Mouse (Mus musculus) granulocyte monocyte progenitor cell, adult 5-6 weeks (primary cell): Measurements from ENCODE around the gene Spock1. TPM values are rescaled to one million over a fixed set of nuclear protein-coding genes. Genes with fewer than 3 reads are reported as not detected.

ENCODE experiments used
- ATAC-seq: replicated peaks from 2 replicates; pipeline ENCODE4 v1.8.0; 2016; ENCODE audit warnings: mild to moderate bottlenecking, moderate TSS enrichment, inconsistent platforms; ENCODE audit not compliant: poor library complexity, severe bottlenecking
- total RNA-seq, 2 experiments: library from RNA; stranded (forward) in 1 of 2; stranded (reverse) in 1 of 2; fragments of 200-712, 200-1000 nt in 1 of 2; fragments of >200 nt in 1 of 2; fragmentation: Nextera tagmentation in 1 of 2; gene quantifications; 2 replicates each; pipeline ENCODE4 v1.2.3; 2014 to 2017

Spock1 gene
- total RNA-seq, 2 experiments from 2014 or later, result not detected

GRCm38 (mm10) chr13:57433848-57434247 is 474.3 kb downstream of the Spock1 start:
- no peak for ATAC-seq

GRCm38 (mm10) chr13:57431815-57432214 is 476.3 kb downstream of the Spock1 start:
- no peak for ATAC-seq

- ATAC-seq, result no peak
These were observed 479.3 kb downstream of the Spock1 start for GRCm38 (mm10) chr13:57428840-57429239.

GRCm38 (mm10) chr13:57418781-57419180 is 489.4 kb downstream of the Spock1 start:
- ATAC-seq, result no peak

DNA sequence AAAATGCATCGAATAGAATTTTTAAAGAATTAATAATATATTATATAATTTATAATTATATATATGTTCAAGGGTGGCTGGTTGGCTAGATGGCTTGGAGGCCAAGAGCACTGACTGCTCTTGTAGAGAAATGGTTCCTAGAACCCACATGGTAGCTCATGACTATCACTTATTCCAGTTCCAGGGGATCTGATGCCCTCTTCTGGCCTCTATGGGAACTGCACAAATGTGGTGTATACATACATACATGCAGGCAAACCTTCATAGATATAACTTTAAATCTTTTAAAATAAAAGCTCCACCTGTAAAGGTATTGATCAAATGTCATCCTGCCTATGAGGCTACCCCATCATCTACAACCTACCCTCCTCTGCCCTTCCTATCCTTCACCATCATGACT is 493.4 kb downstream of the Spock1 start:
- ATAC-seq, result no peak

GRCm38 (mm10) chr13:57407666-57408065 is 500.5 kb downstream of the Spock1 start:
- ATAC-seq, result no peak

DNA sequence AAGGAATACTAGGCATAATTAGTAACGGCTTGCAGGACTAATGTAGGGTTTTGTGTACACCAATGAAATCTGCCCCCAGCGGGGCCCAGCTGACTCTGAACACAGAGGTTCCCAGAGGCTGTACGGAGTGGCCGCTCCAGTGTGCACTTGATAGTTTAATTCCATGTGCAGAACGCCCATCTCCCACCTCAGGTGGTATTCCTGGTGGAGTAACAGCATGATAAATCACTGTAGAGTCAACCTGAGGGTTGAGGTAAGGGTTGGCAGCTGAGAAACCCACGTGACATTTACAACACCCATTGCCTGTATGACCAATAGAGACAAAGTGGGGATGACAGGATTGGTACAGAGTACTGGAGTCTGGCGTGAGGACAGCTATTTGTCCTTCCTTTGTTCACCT is 505.7 kb downstream of the Spock1 start:
- no peak for ATAC-seq

DNA sequence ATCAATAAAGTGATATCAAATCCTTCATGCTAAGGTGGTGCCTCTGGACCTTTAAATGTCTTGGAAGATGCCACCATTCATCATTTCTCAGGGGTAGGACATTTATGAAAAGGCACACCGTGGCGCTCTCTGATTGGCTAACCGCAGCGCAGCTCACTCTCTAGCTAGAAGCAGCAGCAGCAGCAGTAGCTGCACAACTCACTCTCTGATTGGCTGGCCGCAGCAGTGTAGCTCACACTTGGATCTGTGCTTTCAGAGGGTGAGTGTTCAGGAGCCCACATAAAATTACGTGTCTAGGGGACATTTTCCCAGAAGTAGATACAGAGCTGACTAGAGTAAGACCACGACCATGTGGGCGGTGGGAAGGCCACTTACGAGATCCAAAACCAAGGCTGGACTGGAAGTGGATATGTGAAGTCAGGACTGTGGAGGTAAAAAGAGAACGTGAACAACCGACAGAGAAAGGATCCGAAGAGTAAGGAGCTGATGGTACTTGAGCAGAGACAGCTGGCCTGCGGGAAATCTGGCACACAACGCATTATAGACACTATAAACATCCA is 535.9 kb downstream of the Spock1 start:
- no peak for ATAC-seq

Other genes starting within 250 kb of the Spock1 start
- gene Klhl3, start 205.3 kb upstream of the Spock1 start, total RNA-seq (2014; fragmentation: Nextera tagmentation), result 7.4 and 7.8 TPM in 2 replicates
- gene Klhl3, start 205.3 kb upstream of the Spock1 start, total RNA-seq (2017), result 4.1 and 4.9 TPM in 2 replicates
- gene Hnrnpa0, start 220.2 kb upstream of the Spock1 start, total RNA-seq (2014; fragmentation: Nextera tagmentation), result 112 and 130 TPM in 2 replicates
- 77.9 and 83.8 TPM in 2 replicates for gene Hnrnpa0, start 220.2 kb upstream of the Spock1 start, total RNA-seq (2017)
- 44.7 and 45.9 TPM in 2 replicates for gene Idnk, start 249.3 kb upstream of the Spock1 start, total RNA-seq (2014; fragmentation: Nextera tagmentation)
- 41.6 and 44.6 TPM in 2 replicates for gene Idnk, start 249.3 kb upstream of the Spock1 start, total RNA-seq (2017)